In the genomic region with DNA sequence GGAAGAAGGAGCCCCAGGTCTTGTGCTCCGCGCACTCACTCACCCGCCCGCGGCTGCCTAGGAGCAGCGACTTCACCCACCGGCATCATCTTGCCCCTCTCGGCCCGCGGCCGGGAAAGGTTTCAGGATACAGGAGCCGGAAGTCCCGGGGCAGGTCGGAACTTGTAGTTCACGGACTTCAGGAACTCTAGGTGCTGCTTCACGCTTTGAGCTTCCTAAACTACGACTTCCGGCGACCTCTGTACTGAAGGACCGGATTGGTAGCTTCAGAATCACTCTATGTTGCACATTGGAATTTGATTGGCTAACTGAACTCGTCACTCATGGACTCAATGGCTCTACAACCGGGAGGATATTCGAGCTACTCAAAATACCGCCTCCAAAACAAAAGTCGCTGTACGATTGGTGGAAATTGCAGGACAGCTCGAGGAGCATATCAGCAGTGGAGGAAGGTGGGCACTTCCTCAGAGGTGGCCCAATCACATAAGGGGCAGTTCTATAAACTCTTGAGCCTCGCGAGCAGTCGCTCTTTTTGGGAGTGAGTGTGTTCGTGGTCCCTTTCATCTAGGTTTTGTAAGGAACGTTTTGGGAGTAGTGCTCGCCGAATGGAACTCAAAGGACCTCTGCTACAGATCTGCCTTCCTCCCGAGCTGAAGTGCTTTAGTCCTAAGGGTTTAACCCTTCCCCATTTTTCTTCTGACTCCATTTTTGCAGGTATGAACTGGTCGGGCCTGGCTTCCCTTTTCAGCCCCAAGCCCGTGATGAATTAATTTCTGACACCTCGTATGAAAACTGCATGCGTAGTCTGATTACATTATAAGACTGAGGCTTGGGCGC, we compare ENCODE assay signal across 8 mouse cellular contexts. TPM values are rescaled to one million over a fixed set of nuclear protein-coding genes. Genes with fewer than 3 reads are reported as not detected.
A peak's percentile ranks its signal among the peaks of the same experiment; 100 is the strongest.
DNase-seq lines count a peak whose midpoint lies in the region; ATAC-seq and TF ChIP-seq lines count a peak whose summit lies in the region.

Gene Traf7 (minus strand): TSS at position 216 of the 837 bp plus-strand sequence.

- peaks cover 64% of the 10 kb centered on the region for H3K4me1 ChIP-seq in E14TG2a.4 (replicated peaks; ENCODE audit: low read depth, low read length)
- peaks cover 51% of the 10 kb centered on the region for H3K4me1 ChIP-seq in forebrain, embryonic 12.5 days
- peaks cover 19% of the 10 kb centered on the region for H3K4me1 ChIP-seq in heart, postnatal 0 days (ENCODE audit: control insufficient read depth, insufficient read depth)
- peaks cover 28% of the 10 kb centered on the region for H3K4me1 ChIP-seq in liver, embryonic 16.5 days (ENCODE audit: control insufficient read depth, low read depth, low read length)
- peaks cover 65% of the 10 kb centered on the region for H3K4me1 ChIP-seq in neural tube, embryonic 13.5 days (replicated peaks)
- H3K4me1 ChIP-seq in testis, adult 2 months (ENCODE audit: control insufficient read depth, insufficient read depth, low read length): peaks cover 8% of the 10 kb centered on the region

- WGBS in forebrain, embryonic 12.5 days: 0% methylated on average over 40 of the region's 40 CpGs
- under 1% methylated on average over 40 of the region's 40 CpGs for WGBS in heart, postnatal 0 days
- under 1% methylated on average over 40 of the region's 40 CpGs for WGBS in liver, embryonic 16.5 days (ENCODE audit: insufficient replicate concordance)
- under 1% methylated on average over 40 of the region's 40 CpGs for whole genome bisulfite sequencing in neural tube, embryonic 13.5 days

- ATAC-seq in forebrain, embryonic 12.5 days (ENCODE audit: low FRiP score): peak; percentile 98
- peak; percentile 95 for ATAC-seq in heart, postnatal 0 days (ENCODE audit: insufficient read depth, low read depth)
- ATAC-seq in liver, embryonic 16.5 days (ENCODE audit: low read depth): peak; percentile 96
- ATAC-seq in neural tube, embryonic 13.5 days (ENCODE audit: low read depth): peak; percentile 97

- H3K27me3 ChIP-seq in E14TG2a.4 (ENCODE audit: insufficient read depth, low read length): no peaks in the 10 kb centered on the region
- H3K27me3 ChIP-seq in forebrain, embryonic 12.5 days: no peaks in the 10 kb centered on the region
- H3K27me3 ChIP-seq in heart, postnatal 0 days (ENCODE audit: control insufficient read depth, insufficient read depth, low read length): no peaks in the 10 kb centered on the region
- H3K27me3 ChIP-seq in liver, embryonic 16.5 days (ENCODE audit: control insufficient read depth, insufficient read depth, low read depth, low read length): no peaks in the 10 kb centered on the region
- no peaks in the 10 kb centered on the region for H3K27me3 ChIP-seq in neural tube, embryonic 13.5 days
- no peaks in the 10 kb centered on the region for H3K27me3 ChIP-seq in testis, adult 2 months (ENCODE audit: control insufficient read depth, insufficient read depth, low read length)

- peak; percentile 100 for DNase-seq in c-Kit-positive CD71-positive TER-119-positive erythroid progenitor cells, embryonic 14.5 days (ENCODE audit: low spot score)
- peak; percentile 100 for DNase-seq in heart, postnatal 0 days (ENCODE audit: low spot score)
- DNase-seq in kidney, postnatal 4 days: peak; percentile 92 to 95

- no peak for TF ChIP-seq CTCF in E14TG2a.4 (conservative IDR thresholded peaks at IDR 0.05; ENCODE audit: low read length)
- no peak for TF ChIP-seq CTCF in heart, postnatal 0 days (IDR thresholded peaks at IDR 0.05; ENCODE audit: low read depth)
- no peak for TF ChIP-seq CTCF in testis, adult 2 months (IDR thresholded peaks at IDR 0.05; ENCODE audit: control insufficient read depth, insufficient read depth, insufficient replicate concordance, low read depth, low read length)

- H3K4me2 ChIP-seq in forebrain, embryonic 12.5 days: peak within 1 kb of the TSS; percentile 88
- H3K4me2 ChIP-seq in heart, postnatal 0 days (ENCODE audit: low read depth, low read length): peak within 1 kb of the TSS; percentile 87
- H3K4me2 ChIP-seq in liver, embryonic 16.5 days (ENCODE audit: low read depth, low read length): peak within 1 kb of the TSS; percentile 79
- peak within 1 kb of the TSS; percentile 81 for H3K4me2 ChIP-seq in neural tube, embryonic 13.5 days

- H3K4me3 ChIP-seq in E14TG2a.4 (replicated peaks; ENCODE audit: low read length): peak within 1 kb of the TSS; percentile 99
- peak within 1 kb of the TSS; percentile 70 for H3K4me3 ChIP-seq in forebrain, embryonic 12.5 days (replicated peaks)
- H3K4me3 ChIP-seq in heart, postnatal 0 days (ENCODE audit: low read depth, low read length): peak within 1 kb of the TSS; percentile 87
- H3K4me3 ChIP-seq in liver, embryonic 16.5 days (ENCODE audit: low read depth, low read length): peak within 1 kb of the TSS; percentile 92
- peak within 1 kb of the TSS; percentile 65 for H3K4me3 ChIP-seq in neural tube, embryonic 13.5 days
- peak within 1 kb of the TSS; percentile 96 for H3K4me3 ChIP-seq in testis, adult 2 months (ENCODE audit: control insufficient read depth, low read depth, low read length)

- TF ChIP-seq EP300 in heart, postnatal 0 days (IDR thresholded peaks at IDR 0.05; ENCODE audit: low read depth): peak; percentile 64; the same call in 1 of the 2 replicates

- H3K36me3 ChIP-seq in E14TG2a.4 (ENCODE audit: insufficient read depth, low read length): peaks cover 65% of the 10 kb centered on the region
- H3K36me3 ChIP-seq in forebrain, embryonic 12.5 days (replicated peaks): peaks cover 24% of the 10 kb centered on the region
- 0 out of 2 replicates have a peak, but pooled peaks cover 7% of the 10 kb centered on the region for H3K36me3 ChIP-seq in heart, postnatal 0 days (replicated peaks; ENCODE audit: control insufficient read depth, insufficient read depth, low read length)
- no peaks in the 10 kb centered on the region for H3K36me3 ChIP-seq in liver, embryonic 16.5 days (ENCODE audit: control insufficient read depth, insufficient read depth)
- H3K36me3 ChIP-seq in neural tube, embryonic 13.5 days: 0 out of 2 replicates have a peak, but pooled peaks cover 23% of the 10 kb centered on the region
- no peaks in the 10 kb centered on the region for H3K36me3 ChIP-seq in testis, adult 2 months (ENCODE audit: control insufficient read depth, insufficient read depth, low read length)

- H3K9ac ChIP-seq in forebrain, embryonic 12.5 days: peak within 1 kb of the TSS; percentile 86
- H3K9ac ChIP-seq in heart, postnatal 0 days (replicated peaks; ENCODE audit: low read depth, low read length): peak within 1 kb of the TSS; percentile 76
- peak within 1 kb of the TSS; percentile 91 for H3K9ac ChIP-seq in liver, embryonic 16.5 days (ENCODE audit: low read depth, low read length)
- H3K9ac ChIP-seq in neural tube, embryonic 13.5 days: peak within 1 kb of the TSS; percentile 81

- peak within 1 kb of the TSS; percentile 89 for H3K27ac ChIP-seq in forebrain, embryonic 12.5 days
- H3K27ac ChIP-seq in heart, postnatal 0 days (ENCODE audit: low read depth): peak within 1 kb of the TSS; percentile 79
- H3K27ac ChIP-seq in liver, embryonic 16.5 days (ENCODE audit: low read length): peak within 1 kb of the TSS; percentile 87
- H3K27ac ChIP-seq in neural tube, embryonic 13.5 days (replicated peaks): peak within 1 kb of the TSS; percentile 86
- peak within 1 kb of the TSS; percentile 79 for H3K27ac ChIP-seq in testis, adult 2 months (ENCODE audit: control insufficient read depth, insufficient read depth, low read depth, low read length)

- no peaks in the 10 kb centered on the region for H3K9me3 ChIP-seq in E14TG2a.4 (ENCODE audit: low read length)
- no peaks in the 10 kb centered on the region for H3K9me3 ChIP-seq in forebrain, embryonic 12.5 days
- H3K9me3 ChIP-seq in heart, postnatal 0 days (replicated peaks; ENCODE audit: control insufficient read depth, low read length): no peaks in the 10 kb centered on the region
- H3K9me3 ChIP-seq in liver, embryonic 16.5 days (replicated peaks; ENCODE audit: control insufficient read depth, low read length): no peaks in the 10 kb centered on the region
- H3K9me3 ChIP-seq in neural tube, embryonic 13.5 days: no peaks in the 10 kb centered on the region

- peak; percentile 87 for TF ChIP-seq POLR2A in testis, adult 2 months (IDR thresholded peaks at IDR 0.05; ENCODE audit: control insufficient read depth, low read depth, low read length)

RNA-seq across cellular contexts. Expression of gene Traf7, which starts in this region (rescaled TPM):
- polyA plus RNA-seq in forebrain, embryonic 12.5 days (2016; fragmentation: Nextera tagmentation; extraction: Ambion mirVana): 100 and 103 TPM in 2 replicates
- 206 and 281 TPM in 2 replicates for total RNA-seq in heart, postnatal 0 days (2014; rRNA removed; ENCODE audit: low replicate concordance)
- polyA plus RNA-seq in heart, postnatal 0 days (2015; fragmentation: Nextera tagmentation; extraction: Ambion mirVana): 46.0 and 48.9 TPM in 2 replicates
- polyA plus RNA-seq in liver, embryonic 16.5 days (2015; fragmentation: Nextera tagmentation; extraction: Ambion mirVana): 28.5 and 29.6 TPM in 2 replicates
- 70.1 and 82.9 TPM in 2 replicates for polyA plus RNA-seq in neural tube, embryonic 13.5 days (2015; fragmentation: Nextera tagmentation; extraction: Ambion mirVana)
- 64.4 and 69.4 TPM in 2 replicates for polyA plus RNA-seq in testis, adult 2 months (2012; rRNA removed)

Comparison
In these comparisons a context has a peak if more than half of its experiments do, and no peak if none do; other contexts are left out.
1. Peak in every context shown above with its lines: DNase-seq, ATAC-seq, H3K4me3 ChIP-seq and H3K27ac ChIP-seq.